Mouse (Mus musculus) testis, postnatal 10 days (tissue): ENCODE measurements around the gene Pde9a.

Experiments
- DNase-seq: peaks from one replicate; pipeline ENCODE4 v3.0.0; 2021; ENCODE audit warnings: low spot score

Gene Pde9a

DNA sequence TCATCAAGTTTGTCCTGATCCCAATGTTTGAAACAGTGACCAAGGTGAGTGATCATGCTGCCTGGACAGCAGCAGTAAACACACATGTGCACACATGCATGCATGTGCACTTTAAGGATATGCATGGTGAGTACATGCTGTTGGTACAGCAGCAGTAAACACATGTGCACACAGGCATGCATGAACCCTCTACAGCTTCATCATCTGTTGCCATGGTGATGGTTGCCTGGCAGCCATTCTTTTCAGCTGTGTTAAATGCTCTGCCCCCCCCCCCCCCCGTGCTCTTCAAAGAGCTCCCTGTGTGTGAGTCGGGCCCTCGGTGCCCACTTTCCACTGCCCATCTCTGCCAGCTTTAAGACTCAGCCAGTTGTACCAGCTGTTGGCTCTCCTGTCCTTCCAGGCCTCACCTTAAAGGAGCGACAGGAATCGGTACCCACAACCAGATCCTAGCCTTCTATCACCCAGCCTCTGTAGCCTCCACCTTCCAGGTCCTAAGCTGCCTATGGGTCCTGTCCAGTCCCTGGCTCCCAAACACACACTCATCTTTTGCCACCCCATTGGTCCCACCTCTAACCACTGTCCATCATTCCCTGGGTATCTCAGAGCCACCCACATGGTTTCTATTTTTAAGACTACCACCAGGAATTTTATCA is 84.9 kb downstream of the Pde9a start:
- no peak for DNase-seq

DNA sequence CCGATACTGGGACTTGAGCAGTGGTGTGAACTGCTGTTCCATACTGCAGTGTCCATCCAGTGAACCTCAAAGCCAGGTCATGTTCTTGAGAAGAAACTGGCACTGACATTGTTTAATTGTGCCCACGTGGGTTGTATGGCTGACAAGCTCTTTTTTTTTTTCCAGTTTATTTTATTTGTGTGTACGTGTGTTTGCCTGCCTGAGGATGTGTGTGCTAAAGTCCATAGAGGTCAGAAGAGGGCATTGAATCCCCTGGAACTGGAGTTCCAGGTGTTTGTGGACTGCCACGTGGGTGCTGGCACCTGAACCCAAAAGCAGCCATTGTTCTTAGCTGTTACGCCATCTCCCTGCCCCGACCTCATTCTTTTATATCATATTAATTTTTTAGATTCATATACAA is 88.4 kb downstream of the Pde9a start:
- no peak for DNase-seq

DNA sequence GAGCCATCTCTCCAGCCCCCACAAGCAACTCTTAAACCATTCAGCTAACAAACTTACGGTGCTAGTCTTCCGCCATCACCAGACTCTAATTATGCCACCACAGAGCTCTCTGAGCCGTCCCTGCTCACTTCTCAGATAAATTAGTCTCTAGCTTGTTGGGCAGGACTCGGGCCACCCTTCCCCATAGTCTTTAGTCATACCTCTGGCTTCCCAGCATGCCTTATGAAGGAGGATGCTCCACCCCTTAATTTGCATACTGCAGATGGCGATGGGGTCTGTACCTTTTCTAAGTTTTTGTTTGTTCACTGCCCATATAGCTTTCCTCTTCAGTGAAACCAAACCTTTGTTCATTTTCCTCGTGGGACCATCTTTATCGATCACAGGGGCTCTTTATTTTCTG is 92.6 kb downstream of the Pde9a start:
- no peak for DNase-seq

DNA sequence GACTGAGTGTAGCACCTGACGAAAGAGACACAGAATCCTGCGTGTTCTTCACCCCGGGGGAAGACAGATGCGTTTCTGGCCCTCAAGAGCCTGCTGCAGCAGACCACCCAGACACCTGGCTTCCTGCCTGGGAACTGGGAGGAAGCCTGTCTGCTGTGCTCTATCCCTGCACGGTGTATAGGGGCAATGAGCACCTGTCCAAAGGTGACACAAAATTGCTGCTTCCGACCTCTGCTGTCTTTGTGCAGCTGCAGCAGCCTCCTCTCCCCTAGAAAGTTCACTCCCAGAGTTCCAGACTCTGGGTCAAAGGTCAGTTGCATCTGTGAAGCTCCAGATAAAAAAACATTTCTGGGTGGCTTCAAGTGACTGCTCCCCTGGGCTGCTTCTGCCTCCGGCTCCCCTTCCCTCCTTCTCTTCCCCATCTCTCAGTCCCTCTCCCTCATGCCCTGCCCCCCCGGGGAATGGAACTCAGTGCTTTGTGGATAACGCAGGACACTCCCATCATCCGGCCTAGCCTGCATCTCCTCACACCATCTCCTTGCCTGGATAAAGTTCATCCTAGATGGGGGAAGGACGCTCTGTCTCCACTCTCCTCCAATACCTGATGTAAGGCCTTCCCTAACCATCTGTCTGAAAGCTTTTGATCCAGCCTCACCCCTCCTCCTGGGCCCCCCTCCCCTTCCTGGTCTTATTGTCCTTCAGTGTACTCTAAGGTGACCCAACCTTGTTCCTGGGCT is 93.3 kb downstream of the Pde9a start:
- DNase-seq = no peak

DNA sequence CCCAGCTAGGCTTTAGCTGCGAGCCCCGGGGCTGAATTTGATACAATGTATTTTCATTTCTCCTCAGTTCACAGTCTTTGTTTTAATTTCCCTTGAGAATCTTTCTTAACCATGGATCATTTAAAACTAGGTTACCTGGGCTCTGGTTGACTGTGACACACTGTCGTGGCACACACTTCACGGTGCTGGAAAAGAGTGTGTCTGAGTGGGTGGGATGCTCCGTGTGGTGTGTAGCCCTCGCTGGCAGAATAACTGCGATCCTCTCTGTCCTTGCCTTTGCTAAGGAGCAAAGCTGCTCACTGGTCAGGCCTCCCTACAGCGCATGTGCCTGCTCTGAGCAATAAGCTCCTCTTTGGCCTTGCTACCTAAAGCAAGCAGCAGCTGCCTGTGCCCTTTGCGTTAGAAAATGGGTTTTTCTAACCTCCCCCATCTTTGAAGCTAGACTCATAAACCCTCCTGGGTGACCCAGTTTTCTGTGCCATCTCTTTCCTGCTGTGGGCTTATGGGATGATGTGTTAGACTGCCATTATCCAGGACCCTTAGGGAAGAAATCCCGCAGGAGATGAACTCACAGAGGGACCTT is 100.7 kb downstream of the Pde9a start:
- no peak for DNase-seq

DNA sequence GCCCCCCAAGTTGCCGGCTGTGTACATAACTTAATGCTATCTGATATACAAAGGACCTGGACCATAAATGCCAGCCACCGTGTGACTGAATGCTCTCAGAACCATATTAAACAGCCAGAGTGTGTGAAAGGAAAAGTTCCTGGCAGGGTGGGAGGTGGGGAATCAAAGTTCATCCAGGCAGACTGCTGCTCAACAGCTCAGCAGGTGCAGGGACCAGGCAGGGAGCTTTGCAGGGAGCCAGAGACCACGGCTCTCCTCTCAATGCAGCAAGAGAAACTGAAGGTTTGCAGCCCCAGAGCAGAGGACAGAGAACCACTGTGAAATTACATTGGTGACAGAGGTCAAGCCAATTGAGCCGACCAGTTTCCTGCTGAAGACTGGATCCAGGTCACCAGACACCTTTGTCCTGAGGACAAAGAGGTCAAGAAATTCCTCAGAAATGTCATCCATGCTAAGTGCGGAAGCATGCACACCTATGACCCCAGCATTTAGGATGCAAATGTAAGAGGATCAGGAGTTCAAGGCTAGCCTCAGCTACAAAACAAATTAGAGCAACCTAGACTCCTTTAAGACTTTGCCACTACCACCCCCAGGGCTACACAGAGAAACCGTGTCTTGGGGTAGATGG is 101.5 kb downstream of the Pde9a start:
- DNase-seq = no peak

DNA sequence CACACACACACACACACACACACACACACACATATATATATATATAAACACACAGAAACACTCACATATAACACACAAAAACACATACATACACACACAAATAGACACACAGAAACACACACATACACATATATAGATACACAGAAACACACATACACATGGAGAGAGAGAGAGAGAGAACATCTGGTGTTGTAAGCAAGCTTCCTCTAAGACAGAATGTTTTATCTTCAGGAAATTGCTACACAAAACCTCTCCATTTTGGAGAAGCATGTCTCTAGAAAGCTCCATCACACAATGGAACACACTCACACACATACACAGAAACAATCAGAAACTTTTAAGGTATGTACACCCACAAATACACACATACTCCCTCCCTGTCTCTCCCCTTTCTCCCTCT is 105.3 kb downstream of the Pde9a start:
- DNase-seq = no peak

DNA sequence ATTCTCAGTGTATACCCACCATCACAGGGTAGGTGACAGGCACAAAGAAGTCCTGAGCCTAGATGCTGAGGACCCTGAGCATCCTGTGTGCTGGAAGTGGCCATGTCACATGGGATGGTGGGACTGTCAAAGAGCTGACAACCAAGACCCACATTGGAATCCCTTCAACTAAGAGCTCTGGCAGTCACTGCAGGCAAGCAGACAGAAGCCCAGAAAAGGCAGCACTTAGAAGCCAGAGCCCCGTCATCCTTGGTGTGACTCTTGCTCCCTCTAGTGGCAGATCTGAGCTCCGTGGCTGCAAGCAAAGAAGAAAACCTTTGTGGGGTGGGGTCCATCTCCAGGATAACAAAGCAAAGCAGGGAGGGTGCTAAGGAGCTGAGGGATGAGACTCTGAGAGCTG is 106.4 kb downstream of the Pde9a start:
- peak; percentile 76 for DNase-seq

DNA sequence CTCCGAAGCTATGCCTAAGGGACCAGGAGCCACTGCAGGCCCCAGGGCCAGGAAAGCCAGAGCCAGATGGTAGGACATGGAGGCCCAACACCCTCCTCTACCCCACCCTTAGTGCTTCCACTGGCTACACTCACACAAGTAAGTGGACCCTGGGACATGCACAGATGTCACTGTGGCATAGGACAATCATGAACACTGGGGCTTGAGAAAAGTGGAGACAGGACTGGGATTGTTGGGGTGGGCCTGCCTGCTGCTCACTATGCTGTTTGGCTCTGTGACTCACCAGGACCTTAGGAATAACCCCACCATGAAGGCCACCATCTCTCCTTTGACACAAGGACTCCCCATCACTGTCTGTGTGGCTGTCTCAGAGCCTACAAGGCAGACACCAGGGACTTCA is 109.0 kb downstream of the Pde9a start:
- no peak for DNase-seq

DNA sequence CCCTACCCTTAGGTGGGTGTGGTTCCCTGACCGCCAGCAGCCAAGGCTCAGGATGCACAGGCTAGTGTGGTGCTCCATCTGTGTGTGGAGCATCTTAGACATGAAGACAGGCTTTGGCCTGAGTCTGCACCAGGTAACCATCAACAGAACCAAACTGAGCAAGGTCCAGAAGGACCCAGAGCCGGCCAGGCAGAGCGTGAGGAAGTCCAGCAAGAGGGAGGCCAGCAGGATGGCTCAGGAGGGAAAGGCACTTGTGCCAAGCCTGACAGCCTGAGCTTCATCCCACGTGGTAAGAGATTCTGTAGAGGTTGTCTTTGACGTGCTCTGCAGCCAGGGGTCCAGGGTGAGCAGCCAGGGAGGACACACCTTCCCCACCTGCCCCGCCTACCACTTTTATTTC is 111.7 kb downstream of the Pde9a start:
- no peak for DNase-seq

DNA sequence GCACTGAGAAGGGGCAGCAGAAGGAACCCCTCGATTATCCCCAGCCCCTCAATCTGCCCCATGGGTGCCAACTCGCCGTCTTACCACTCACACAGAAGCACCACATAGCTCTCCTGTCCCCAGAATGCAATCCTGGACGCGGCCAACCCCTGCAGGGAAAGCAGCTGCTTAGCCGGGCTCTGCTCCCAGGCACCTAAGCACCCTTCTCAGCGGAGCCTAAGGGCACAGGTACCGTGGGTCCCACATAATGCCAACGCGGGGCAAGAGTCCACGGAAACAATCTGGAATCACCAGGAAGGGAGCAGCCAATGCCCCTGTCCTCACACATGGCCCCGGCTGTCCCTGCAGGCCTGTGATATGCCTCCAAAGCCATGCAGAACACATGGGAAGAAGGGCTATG is 113.7 kb downstream of the Pde9a start:
- DNase-seq = no peak

DNA sequence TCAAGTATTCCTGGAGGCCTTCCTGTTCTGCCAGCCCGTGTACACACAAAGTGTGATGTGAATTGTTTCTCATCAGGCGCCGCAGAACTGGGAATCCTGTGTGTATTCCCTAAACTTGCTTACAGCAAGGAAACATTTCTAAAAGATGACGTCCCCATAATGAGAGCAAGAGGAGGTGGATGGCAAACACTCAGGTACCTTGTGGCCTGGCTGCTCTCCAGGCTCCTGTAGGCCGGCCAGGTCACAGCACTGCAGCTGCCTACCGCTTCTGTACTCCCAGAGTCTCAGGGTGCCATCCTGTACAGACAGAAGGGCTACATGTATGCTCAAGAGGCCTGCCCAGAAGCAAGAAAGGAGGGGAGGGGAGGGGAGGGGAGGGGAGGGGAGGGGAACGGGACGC is 114.4 kb downstream of the Pde9a start:
- no peak for DNase-seq

DNA sequence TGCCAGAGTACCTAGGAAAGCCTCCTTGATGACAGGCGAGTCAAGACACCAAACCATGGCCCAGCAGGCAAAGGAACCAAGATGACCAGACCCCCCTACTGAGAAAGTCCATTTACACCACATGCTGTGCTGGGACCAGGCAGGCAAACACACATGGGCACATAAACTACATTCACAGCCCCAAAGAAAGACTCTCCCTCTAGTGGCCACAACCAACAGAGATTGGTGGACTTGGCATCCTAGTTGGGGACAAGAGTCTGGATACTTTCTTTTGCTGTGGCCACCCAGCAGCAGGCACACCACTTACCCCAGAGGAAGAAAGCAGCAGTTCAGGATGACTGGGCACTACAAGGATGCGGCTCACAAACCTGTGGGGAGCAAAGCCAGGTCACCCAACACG is 114.9 kb downstream of the Pde9a start:
- DNase-seq = no peak

DNA sequence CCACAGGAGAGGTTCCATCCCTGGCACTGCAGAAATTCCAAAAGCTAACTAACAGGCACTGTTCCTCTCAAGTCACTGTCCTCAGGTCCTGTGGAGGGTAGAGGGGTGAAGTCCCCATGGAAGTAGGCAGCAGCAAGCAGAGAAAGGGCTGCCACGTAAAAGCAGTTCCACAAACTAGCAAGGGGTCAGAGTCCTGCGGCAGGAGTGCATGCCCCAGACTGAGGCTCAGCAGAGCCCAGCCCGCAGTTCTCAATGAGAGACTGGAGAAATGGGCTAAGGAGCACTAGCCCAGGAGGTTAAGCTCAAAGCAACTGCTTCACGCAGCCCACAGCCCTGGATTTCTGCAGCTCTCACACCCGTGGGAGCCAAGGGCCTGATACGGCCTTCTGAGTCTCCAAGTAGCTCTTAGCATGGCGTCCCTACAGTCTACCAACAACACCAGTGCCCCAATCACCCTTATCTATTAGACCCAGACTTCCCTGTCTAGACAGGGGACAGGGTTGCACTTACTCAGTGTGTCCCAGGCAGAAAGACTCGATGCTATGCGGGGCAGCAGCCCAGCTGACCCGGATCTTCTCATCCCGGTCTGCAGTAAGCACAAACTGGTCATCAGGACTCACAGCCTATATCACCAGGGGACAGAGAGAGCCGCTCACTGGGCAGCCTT is 116.4 kb downstream of the Pde9a start:
- DNase-seq = no peak

DNA sequence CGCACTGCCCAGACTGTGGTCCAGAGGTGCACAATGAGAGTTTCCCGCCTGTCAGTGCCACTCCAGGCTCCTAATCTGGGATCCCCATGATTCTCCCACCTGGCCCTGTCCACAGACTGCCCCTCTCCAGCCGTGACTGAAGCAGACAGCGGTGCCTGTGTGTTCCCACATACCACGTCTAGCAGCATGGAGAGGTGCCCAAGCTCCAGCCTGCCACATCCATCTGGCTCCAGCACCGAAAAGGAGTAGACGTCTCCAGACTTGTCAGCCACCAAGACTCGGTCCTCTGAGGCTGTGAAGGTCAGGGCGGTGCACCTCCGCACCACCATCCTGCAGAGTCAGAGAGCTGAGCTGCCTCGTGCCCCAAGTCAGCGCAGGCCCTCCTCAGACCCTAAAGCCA is 117.3 kb downstream of the Pde9a start:
- no peak for DNase-seq

DNA sequence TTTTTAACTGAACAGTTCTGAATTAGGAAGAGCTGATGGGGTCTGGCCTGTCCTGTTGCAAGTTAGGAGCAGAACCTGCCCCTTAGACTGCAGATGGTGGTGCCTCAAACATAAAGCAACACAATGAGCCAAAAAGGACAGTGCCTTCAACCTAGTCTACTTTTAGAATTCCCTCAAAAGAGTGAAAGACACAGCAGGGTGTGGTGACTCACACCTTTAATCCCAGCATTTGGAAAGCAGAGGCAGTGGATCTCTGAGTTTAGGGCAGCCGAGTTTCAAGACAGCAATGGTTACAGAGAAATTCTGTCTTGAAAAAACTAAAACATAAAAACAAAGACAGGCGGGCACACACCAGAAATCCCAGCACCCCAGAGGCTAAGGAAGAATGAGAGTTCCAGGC is 117.9 kb downstream of the Pde9a start:
- DNase-seq = no peak

DNA sequence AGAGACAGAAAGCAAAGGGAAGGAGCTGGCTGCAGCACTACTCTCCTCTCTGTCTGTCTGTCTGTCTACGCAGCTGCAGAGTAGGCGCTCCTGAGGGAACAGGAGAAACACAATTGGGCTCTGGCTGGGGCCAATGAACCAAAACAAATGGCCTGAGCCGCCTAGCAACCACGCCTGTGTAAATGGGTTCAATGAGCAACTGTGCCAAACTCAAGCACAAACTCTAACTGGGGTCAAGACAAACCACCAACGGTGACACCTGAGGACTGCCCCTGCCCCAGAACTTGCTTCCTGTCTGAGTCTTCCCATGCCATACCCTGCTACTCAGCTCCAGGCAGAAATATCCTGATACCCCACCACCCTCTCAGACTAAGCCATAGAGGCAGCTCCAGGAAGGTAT is 119.0 kb downstream of the Pde9a start:
- DNase-seq = no peak

DNA sequence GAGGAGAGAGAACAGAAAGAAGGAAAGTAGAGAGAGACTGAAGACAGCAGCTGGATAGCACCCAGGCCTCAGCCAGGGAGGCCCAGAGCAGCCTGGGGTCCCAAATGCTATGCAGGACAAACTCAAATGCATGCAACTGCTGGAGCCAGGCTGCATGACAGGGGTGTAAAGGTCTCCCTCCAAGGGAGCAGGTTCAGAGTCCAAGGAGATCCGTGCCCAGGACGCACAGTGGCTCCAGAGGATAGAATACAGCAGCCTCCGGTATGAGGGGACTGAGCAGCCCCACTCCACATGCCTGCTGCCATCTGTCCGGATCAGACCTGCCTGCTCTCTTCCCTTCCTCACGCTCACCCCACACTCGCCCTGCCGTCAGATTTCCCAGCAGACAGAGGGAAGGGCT is 120.3 kb downstream of the Pde9a start:
- no peak for DNase-seq

DNA sequence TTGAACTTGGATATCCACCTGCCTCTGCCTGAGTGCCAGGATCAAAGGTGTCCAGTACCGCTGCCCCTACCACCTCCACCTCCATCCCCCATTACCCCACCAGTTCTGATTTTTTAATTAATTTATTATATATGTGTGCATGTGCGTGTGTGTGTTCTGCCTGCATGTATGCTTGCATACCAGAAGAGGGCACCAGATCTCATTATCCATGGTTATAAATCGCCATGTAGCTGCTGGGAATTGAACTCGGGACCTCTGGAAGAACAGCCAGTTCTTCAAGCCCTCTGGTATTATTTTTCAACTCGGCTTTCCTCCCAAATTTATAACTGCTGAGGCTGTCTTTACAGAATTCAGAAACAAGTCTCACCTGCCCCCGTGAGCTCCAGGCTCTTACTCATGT is 124.9 kb downstream of the Pde9a start:
- DNase-seq = no peak

DNA sequence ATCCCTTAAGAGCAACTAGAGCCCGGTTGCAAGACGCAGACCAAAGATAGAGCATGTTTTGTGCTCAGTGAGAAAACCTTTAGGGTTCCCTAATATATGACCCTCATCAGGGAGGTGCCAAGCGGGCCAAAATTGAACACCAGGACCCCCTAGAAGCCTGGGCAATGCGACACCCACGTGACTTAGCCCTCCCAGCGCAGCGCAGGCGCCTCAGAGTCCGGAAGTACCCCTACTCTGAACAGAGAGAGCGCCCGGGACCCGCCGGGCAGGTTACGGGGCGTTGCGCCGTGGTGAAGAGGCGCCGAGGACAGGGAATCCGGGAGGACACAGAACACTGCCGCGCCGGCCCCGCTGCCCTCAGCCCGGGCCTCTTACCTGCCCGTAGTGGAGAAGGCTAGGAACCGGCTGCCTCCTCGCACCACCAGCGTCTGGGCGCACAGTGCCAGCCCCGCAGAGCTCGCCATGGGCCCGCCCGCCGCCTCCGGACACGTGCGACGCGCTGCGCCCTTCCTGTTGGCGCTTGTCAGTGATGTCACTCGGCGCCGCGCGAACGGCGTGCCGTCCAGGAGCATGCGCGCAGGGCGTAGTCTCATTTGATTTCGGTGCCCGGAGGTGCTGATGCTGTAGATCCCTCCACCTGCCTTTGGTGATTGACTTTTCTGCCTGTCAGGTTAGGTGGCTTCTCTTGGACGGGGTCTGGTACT is 125.9 kb downstream of the Pde9a start:
- DNase-seq = peak; percentile 91

DNA sequence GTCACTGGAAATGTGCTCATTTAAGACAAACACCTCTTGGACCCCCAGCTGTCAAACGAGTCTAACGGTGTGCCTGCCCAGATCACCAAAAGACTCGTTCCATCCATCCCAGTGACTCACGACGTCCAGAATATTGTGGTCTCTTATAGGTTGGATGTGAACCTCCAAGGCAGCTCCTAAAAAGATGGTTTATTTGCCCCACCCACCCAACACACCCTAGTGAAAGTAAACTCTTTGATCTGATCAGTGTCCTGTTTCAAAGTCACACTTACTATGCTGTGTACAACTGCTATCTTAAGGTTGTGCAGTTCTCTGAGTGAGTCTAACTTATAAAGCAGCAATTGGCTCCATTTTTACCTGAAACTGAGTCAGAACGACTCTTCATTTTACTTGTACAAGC is 126.6 kb downstream of the Pde9a start:
- DNase-seq = no peak

DNA sequence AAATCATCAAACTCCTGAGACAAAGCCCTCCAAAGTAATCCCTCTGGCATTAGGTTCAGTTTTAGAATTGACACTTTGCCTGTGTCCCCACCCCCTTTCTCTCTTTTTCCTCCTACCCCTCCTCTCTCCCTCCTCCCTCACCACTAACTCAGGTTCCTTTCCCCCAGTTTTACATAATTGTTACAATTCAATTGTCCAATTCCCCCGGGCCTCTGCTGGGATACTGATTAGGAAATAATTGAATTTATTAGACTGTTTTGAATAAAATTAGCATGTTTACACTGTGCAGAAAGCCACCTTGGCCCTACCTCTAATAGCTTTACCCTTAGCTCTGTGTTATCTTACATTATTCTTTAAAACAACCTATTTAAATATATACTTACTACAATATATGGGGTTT is 128.7 kb downstream of the Pde9a start:
- DNase-seq = no peak
